Mouse (Mus musculus): ENCODE data around the gene Ripor3.

Ripor3 gene

GRCm38 (mm10) chr2:167930975-167931374, 79.4 kb downstream of the Ripor3 start:
- no peak for DNase-seq (ENCODE audit: low spot score)

Measured in urinary bladder, postnatal 10 days (tissue).